Mouse (Mus musculus) C2C12 (cell line): ENCODE results near the gene Reln. TPM values are rescaled to one million over a fixed set of nuclear protein-coding genes. Genes with fewer than 3 reads are reported as not detected.

ENCODE experiments used
- H3K27me3 ChIP-seq: one replicate; pipeline ENCODE4 v1.6.1; 2011; ENCODE audit not compliant: control insufficient read depth, insufficient read depth, insufficient read length
- H3K36me3 ChIP-seq: one replicate; pipeline ENCODE4 v1.6.1; 2011; ENCODE audit not compliant: control insufficient read depth, insufficient read depth
- H3K4me3 ChIP-seq: one replicate; pipeline ENCODE4 v1.5.1; 2011; ENCODE audit warnings: mild to moderate bottlenecking, control low read depth; ENCODE audit not compliant: poor library complexity, insufficient read depth, severe bottlenecking
- H3K79me2 ChIP-seq: one replicate; pipeline ENCODE4 v1.6.1; 2011; ENCODE audit not compliant: control insufficient read depth, insufficient read depth
- H3K79me3 ChIP-seq: one replicate; pipeline ENCODE4 v1.6.1; 2011; ENCODE audit warnings: low read depth, control low read depth
- H3ac ChIP-seq: one replicate; pipeline ENCODE3; 2011; ENCODE audit warnings: low read depth; ENCODE audit not compliant: control insufficient read depth, insufficient read length
- CEBPB ChIP-seq: IDR thresholded peaks from one replicate; pipeline ENCODE4 v1.6.1; 2011; ENCODE audit warnings: low read depth, mild to moderate bottlenecking, control low read depth, moderate library complexity
- CTCF ChIP-seq: IDR thresholded peaks from one replicate; pipeline ENCODE4 v1.5.1; 2011; ENCODE audit not compliant: control insufficient read depth, insufficient read depth, insufficient read length
- FOSL1 ChIP-seq: IDR thresholded peaks from one replicate; pipeline ENCODE4 v1.8.0; 2011; ENCODE audit warnings: mild to moderate bottlenecking, low read length; ENCODE audit not compliant: poor library complexity, insufficient read depth, severe bottlenecking
- MAX ChIP-seq: IDR thresholded peaks from one replicate; pipeline ENCODE4 v1.6.1; 2011; ENCODE audit warnings: mild to moderate bottlenecking, control low read depth
- MYOD1 ChIP-seq: IDR thresholded peaks from one replicate; pipeline ENCODE4 v1.6.1; 2011; ENCODE audit warnings: low read depth; ENCODE audit not compliant: control insufficient read depth, insufficient read length
- MYOG ChIP-seq: IDR thresholded peaks from one replicate; pipeline ENCODE4 v1.6.1; 2011; ENCODE audit not compliant: control insufficient read depth, insufficient read length; ENCODE audit errors: extremely low read depth
- USF1 ChIP-seq: IDR thresholded peaks from one replicate; pipeline ENCODE4 v1.6.1; 2011; ENCODE audit warnings: low read depth, mild to moderate bottlenecking, control low read depth, moderate library complexity
- polyA plus RNA-seq: library from polyadenylated mRNA; unstranded; fragments of >200 nt; fragmentation: generic; extraction: Trizol; gene quantifications from one replicate; pipeline ENCODE4 v1.2.1, GENCODE M21; 2012; ENCODE audit warnings: missing spikeins

Gene Reln
- polyA plus RNA-seq, 1 experiment: not detected

DNA sequence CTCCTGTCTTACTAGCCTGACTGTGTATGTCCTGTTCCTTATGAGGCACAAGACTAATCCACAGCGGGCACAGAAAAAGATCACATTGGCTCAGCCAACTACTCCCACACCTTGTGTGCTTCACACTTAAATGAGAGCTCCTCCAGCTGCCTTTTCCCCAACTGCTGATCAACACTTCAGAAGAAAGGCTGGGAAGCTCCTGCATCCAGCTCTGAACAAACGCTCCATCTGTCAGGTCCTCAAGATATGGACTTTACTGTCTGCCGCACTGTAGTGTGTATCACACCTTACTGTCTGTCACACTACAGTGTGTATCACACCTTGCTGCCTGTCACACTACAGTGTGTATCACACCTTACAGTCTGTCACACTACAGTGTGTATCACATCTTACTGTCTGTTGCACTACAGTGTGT is 82.1 kb downstream of the Reln start:
- Histone ChIP-seq H3ac (no peak overlapping the region), H3K27me3 (no peaks in the 10 kb centered on the region), H3K79me3 (no peaks in the 10 kb centered on the region), H3K79me2 (no peaks in the 10 kb centered on the region), H3K4me3 (no peak overlapping the region), H3K36me3 (no peaks in the 10 kb centered on the region)
- TF ChIP-seq CTCF (no peak), MAX (no peak), USF1 (no peak), FOSL1 (no peak), CEBPB (no peak), MYOG (no peak), MYOD1 (no peak)

DNA sequence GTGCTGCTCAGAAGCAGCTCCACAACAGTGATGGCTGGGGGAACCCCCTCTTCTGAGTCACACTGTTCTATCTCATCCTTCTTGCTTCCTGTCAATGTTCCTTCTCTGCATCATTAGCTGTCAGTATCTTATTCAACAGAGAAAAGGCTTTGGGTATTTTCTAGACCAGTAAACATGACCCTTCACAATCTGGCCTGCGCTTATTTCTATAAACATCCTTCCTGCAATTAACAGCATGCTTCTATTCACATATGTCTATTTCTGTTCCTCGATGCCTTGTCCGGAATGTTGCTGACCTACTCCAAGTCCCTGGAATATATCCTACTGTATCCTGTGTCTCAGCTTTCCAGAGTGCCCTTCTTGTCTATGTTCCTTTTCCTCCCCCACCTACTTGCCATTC is 89.2 kb downstream of the Reln start:
- no peak overlapping the region for H3K4me3 ChIP-seq
- H3K79me2 ChIP-seq: no peaks in the 10 kb centered on the region
- no peak overlapping the region for H3ac ChIP-seq
- no peaks in the 10 kb centered on the region for H3K36me3 ChIP-seq
- H3K27me3 ChIP-seq: peaks cover 4% of the 10 kb centered on the region
- TF ChIP-seq FOSL1: no peak
- TF ChIP-seq CTCF: no peak
- TF ChIP-seq CEBPB: no peak
- no peak for TF ChIP-seq MYOD1
- TF ChIP-seq MAX: no peak
- TF ChIP-seq USF1: no peak
- TF ChIP-seq MYOG: no peak
- H3K79me3 ChIP-seq: no peaks in the 10 kb centered on the region

DNA sequence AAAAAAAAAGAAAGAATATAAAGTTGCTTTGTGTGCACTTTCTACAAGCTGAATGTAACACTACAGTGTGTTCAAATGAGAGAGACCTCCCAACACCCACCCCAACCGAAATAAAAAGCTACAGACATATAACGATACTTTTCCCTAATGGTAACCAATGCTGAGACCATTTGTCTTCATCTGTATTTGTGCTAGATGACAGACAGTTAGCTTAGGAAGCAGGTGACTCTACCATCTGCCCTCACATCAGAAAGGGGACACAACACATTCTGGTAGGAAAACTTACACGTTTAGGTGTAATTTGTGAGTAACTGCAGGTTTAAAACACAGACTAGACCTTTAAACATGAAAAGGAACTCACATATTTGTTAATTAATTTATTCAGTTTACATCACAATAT is 90.6 kb downstream of the Reln start:
- H3K79me2 ChIP-seq: no peaks in the 10 kb centered on the region
- H3K27me3 ChIP-seq: peaks cover 4% of the 10 kb centered on the region
- H3K79me3 ChIP-seq: no peaks in the 10 kb centered on the region
- no peak for TF ChIP-seq FOSL1
- TF ChIP-seq MYOD1: no peak
- TF ChIP-seq MYOG: no peak
- no peak for TF ChIP-seq MAX
- TF ChIP-seq CTCF: no peak
- no peak for TF ChIP-seq CEBPB
- no peak for TF ChIP-seq USF1
- H3ac ChIP-seq: no peak overlapping the region
- H3K4me3 ChIP-seq: no peak overlapping the region
- H3K36me3 ChIP-seq: no peaks in the 10 kb centered on the region

DNA sequence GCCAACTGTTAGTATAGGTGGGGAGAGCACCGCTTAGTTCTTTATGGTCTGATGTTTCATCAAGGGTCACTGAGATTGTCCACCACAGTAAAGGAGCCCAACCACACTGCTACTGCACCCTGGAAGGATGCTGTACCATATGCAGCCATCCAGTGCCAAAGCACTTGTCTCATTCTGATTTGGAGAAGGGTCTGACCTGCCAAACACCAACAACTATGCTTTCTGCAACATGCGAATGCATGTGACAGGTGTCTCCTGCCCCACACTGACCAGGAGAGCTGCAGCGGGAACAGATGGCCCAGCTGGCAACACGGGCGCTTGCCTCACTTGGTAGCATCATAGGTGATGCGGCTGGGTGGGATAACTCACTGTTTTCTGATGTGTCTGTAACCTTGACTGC is 91.2 kb downstream of the Reln start:
- no peak for TF ChIP-seq USF1
- Histone ChIP-seq H3K79me3 (no peaks in the 10 kb centered on the region), H3K79me2 (no peaks in the 10 kb centered on the region), H3K27me3 (peaks cover 4% of the 10 kb centered on the region), H3ac (no peak overlapping the region), H3K36me3 (no peaks in the 10 kb centered on the region), H3K4me3 (no peak overlapping the region)

GRCm38 (mm10) chr5:22247850-22248249 is 96.7 kb downstream of the Reln start:
- H3ac ChIP-seq: no peak overlapping the region
- TF ChIP-seq MYOD1 (no peak), MAX (no peak), FOSL1 (no peak), MYOG (no peak), CTCF (no peak), CEBPB (no peak), USF1 (no peak)
- no peaks in the 10 kb centered on the region for H3K79me3 ChIP-seq
- no peak overlapping the region for H3K4me3 ChIP-seq
- no peaks in the 10 kb centered on the region for H3K79me2 ChIP-seq
- H3K27me3 ChIP-seq: no peaks in the 10 kb centered on the region
- no peaks in the 10 kb centered on the region for H3K36me3 ChIP-seq

DNA sequence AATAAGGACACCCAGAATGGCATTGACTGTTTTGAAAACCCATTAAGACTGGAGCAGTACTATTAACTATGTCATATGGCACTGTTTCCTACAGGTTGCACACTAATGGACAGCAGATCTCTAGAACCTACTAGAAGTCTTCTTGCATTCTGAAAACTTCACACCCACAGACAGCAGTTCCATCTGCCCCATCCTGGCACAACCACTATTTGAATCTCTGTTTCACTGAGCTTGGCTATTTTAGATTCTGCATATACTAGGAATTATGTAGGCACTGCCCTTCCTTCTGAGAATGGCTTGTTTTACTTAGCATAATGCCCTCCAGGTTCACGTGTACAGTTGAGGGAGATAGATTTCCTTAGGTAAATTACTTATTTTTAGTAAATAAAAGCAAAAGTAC is 99.4 kb downstream of the Reln start:
- Histone ChIP-seq H3K4me3 (no peak overlapping the region), H3K36me3 (no peaks in the 10 kb centered on the region), H3ac (no peak overlapping the region), H3K79me3 (no peaks in the 10 kb centered on the region), H3K27me3 (no peaks in the 10 kb centered on the region), H3K79me2 (no peaks in the 10 kb centered on the region)
- TF ChIP-seq CEBPB: no peak
- TF ChIP-seq MAX: no peak
- no peak for TF ChIP-seq MYOG
- TF ChIP-seq USF1: no peak
- no peak for TF ChIP-seq FOSL1
- TF ChIP-seq MYOD1: no peak
- no peak for TF ChIP-seq CTCF
